Mouse (Mus musculus) left cerebral cortex, adult 8-10 months (tissue): ENCODE data around the gene Arhgap15. TPM values are rescaled to one million over a fixed set of nuclear protein-coding genes. Genes with fewer than 3 reads are reported as not detected.

Experiments
- DNase-seq, 2 experiments: peaks; one replicate each; pipeline ENCODE4 v3.0.0; 2022; ENCODE audit warnings: low spot score in 2 of 2
- total RNA-seq, 4 experiments: library from RNA; stranded (reverse); gene quantifications; 2 replicates each; pipeline ENCODE4 v1.2.4; 2022

The Arhgap15 gene
- total RNA-seq, 4 experiments from 2014 or later: 7.8 to 10.0 (median 8.8) TPM

DNA sequence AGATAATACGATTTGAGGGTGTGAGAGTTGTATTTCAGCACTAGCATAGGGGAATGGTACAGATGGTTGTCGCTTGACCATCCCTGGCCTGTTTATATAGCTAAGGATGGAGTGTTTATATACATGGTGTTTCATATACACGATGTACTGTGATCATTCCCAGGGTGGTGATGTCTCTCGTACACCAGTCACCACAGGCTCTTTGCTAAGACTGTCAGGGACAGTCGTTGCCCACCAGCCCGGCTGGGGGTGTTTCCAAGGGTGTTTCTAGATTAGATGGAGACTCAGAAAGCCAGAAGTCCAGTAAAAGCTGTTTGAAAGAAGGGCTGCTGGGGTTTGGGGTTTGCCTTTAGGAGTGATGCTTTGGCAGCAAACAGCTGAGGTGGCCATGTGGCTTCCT is 165.5 kb downstream of the Arhgap15 start:
- DNase-seq: no peak

DNA sequence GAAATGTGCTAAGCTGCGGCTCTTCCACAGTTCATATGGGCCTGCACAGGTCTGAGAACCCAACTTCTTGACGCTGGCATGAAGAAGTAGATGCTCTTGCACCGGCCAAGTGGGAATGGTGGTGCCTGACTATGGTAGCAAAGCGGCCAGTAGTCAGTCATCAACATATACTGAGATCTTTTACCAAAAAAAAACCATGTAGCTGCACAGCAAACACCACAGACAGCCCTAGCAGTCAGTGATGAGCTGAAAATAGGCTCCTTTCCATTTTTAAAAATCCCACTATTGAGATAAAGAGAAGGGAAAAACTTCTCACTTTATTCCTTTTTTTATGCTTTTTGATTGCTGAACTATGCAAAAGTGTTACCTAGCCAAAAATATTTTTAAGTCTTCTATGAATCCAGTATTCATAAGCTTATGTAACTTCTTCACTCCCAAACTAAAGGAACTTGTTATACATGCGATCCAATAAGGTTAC is 175.3 kb downstream of the Arhgap15 start:
- peak in 1 of 2 experiments; percentile 21 for DNase-seq

DNA sequence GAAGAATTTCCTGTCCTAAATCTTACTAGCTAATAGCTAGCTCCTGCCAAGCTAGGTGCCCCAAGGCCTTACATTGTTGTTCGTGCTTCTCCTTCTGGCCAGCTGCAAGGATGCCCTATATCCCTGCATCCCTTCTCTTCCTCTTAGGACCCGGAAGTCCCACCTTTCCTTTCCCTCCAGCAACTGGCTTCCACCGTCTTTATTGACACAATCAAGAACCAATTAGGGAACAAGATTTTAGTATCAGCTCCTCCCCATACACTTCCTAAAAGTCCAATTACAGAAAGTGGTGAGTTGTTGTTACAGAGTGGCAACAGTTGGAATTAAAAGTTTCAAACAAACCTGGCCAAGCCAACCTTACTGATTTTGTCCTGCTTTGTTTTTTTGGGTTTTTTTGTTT is 183.1 kb downstream of the Arhgap15 start:
- no peak for DNase-seq

DNA sequence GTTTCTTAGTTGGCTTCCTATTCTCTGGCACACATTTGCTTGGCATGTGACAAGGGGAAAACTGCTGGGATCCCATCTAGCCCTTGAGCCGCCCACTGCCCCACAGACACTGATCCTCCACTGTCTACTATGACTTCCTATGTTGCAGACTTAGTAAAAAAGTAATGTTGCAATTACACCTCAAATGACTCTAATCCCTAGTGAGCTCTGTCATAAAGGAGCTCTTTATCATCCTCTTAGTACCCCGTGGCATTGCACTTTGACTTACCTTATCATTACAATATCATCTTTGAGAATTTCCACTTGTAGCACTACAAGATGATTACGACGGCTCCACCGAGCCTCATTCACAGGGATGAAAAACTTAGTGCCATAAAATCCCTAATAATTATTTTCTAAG is 190.6 kb downstream of the Arhgap15 start:
- DNase-seq: no peak

DNA sequence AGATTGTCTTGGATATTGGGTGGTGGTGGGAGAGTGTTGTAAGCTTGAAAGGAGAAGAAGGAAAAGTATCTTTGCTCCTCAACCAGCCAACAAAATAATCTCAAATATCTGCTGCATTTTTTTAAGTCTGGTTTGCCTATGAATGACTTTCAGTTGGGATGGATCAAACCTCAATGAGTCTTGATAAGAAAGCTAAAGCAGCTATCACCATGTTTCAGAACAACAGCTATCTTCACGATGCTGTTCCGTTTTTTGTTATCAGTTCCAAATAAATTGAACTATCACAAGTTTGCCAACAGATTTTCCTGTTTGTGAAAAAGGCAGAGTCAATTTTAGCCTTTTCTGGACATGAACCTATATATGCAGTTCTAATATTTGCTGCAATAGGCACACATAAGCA is 197.1 kb downstream of the Arhgap15 start:
- no peak for DNase-seq

DNA sequence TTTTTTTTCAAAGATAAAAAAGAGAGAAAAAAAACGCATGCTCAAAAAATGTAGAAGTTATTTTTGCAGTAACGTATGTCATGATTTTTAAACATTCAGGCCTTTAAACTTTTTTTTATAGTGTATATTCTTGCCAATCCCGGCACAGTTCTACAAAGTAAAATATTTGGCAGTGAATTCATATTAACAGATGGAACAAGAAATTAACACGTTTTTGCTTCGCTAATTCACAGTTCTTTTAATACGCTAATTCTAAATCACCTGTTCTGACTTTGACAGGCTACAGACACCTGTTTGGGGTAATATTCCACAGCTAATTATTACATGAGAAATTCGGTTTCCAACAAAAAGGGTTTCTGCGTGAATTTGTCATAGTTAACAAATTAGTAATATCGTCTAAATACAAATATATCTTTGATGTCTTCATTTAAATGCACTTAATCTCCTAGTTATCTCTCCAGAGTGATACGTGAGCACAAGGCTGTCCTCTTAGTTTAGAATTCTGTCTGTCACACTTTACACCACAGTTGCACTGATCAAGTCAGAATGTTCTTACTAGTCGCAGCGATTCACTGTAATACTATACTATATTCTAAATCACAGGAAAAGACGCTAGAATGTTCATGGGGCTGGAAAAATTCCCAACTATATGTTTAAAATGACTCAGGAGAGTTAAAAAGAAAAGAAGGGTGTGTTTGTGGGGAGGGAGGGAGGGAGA is 201.3 kb downstream of the Arhgap15 start:
- DNase-seq: no peak

DNA sequence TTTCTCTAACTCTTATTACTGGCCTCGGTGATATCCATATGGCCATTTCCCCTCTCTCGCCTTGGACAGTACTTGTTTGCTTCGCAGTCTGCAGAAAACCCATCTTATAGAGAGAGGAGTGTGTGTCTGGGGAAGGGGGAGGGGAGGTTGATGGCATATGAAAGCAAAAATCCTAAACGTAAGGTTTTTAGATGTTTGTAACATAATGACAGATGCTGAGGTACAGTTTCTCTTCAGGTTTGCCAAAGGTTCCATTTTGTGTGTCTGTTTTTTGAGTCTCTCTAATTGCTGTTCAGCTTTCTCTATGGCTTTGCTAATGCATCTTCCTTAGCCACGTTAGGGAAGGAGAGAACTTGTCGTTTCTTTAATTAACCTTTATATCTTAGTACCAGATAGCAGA is 202.1 kb downstream of the Arhgap15 start:
- no peak for DNase-seq

DNA sequence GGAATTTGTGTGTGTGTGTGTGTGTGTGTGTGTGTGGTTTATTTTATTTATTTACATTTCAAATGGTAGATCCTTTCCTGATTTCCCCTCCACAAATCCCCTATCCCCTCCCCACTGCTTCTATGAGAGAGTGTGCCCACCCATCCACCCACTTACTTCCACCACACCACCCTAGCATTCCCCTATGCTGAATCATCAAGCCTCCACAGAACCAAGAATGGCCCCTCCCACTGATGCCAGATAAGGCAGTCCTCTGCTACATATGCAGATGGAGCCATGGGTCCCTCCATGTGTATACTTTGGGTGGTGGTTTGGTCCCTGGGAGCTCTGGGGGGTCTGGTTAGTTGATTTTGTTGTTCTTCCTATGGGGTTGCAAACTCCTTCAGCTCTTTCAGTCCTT is 210.6 kb downstream of the Arhgap15 start:
- DNase-seq: no peak

DNA sequence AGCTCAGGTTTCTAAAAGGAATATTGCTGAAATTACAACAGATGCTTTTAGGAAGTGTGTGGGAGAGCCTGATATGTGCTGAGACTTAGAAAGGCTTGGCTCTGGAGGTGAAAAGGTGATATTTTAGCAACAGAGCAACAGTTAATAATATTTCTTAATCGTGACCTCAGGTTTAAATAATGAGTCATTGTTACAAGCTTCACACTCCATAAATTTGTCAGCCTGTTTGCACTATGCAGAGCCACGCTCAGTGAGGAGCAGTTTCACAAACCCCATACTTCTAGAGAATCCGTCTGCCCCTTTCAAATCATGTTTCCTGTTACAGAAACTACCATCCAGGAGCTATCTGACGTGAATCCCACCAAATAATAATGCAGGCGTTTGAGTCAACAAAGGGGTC is 213.8 kb downstream of the Arhgap15 start:
- DNase-seq: no peak

DNA sequence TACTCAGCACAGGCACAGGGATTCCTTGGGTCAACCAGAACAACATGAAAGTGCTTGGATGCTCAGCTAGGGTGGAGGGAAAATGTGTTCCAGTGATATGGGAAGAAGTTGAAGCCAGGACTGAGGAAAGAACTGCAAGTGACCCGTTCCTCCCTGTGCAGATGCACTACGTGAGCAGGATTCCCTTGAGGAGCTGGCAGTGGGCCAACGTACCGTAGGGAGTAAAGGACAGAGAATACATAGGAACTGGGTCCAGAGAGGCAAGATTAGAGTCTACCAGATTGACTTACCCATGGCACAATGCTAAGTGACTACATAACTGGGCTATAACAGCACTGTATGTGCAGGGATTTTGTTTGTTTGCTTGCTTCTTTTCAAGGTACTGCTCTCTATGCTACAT is 220.0 kb downstream of the Arhgap15 start:
- DNase-seq: no peak

DNA sequence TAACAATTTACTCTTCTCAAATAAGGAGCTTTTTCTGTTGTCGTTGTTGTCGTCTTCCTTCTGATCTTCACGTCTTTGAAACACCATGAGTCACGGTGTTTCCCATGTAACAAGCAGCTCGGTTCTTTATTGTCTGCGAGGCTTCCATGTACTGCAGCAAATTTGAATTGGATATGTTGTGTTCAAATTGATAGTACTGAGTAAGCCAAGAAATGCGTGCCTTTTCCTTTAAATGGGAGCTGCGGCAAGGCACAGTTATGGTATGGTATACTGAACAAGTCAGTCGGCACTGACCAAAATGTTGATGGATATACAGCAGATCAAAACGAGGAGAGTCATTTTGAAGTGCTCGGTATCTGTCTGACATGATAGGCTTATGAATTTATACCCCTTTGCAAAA is 229.1 kb downstream of the Arhgap15 start:
- DNase-seq: peak in 1 of 2 experiments; percentile 14

DNA sequence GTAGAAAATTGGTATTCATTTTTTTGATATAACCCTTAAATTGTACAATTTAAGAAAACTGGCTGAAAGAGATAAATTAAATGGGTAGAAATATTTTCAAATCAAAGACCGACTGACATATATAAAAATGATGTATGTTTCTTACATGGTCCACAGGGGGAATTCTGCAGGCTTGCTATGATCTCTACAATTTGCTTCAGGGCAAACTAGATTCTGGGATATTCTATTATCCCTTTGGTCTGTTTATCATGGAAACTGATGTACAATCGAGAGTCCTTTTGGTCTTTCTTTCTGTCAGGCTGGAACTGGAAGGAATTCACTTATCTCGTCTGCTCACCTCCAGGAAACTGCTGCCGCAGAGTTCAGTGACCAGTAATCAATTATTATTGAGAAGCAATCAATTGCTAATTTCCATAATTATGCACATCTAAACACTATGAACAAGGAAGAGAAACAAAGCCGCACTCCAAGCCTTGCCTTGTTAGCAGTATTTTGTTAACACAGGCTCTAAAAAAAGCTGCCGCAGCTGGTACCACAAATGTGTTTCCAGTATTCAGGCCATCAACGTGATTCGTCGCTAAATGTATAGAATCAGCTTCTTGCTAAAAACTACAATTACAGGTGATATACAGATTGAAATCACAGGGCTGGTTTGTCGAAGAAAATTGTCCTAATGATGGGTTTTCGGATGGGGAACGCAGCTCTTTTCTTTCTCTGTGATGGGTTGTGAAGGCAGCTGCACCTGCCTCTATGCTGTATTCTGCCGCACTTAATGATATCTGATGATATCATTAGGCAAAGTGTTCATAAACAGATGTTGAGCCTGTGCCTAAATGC is 229.8 kb downstream of the Arhgap15 start:
- DNase-seq: peak in 1 of 2 experiments; percentile 32

DNA sequence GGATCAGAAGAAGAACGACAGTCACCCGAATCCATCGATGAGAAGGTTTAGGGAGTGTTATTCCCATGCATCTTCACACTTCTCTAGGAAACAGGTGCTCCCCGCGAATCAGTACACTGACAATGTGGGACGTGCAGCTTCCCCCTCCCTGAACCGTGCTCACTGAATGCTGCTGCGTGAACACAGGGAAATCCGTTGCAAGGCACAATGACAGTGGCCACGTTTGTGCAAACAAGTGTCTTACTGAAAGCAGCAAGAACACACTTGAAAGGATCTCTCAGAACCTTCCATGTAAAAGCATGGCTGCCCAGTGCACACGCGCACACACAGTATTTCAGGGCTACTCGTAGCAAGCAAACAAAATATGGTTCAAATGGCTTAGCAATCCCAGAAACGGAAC is 237.4 kb downstream of the Arhgap15 start:
- peak in 1 of 2 experiments; percentile 32 for DNase-seq

DNA sequence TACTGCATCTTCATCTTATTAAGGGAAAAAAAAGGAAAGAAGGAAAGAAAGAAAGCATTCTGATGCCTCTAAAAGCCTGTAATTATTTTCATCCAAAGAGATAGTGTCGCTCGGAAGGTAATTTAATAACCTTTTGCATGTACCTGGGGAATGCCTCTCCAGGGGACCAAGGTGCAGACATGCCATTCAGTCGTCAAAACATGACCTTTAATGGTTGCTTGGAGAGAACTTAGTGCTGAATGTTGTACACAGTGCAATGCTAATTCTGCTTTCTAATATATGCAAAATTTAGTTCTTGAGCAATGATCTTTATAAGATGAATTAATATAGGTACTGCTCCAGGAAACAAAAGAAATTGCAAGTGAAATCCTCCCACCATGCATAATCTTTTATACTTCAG is 239.3 kb downstream of the Arhgap15 start:
- no peak for DNase-seq

DNA sequence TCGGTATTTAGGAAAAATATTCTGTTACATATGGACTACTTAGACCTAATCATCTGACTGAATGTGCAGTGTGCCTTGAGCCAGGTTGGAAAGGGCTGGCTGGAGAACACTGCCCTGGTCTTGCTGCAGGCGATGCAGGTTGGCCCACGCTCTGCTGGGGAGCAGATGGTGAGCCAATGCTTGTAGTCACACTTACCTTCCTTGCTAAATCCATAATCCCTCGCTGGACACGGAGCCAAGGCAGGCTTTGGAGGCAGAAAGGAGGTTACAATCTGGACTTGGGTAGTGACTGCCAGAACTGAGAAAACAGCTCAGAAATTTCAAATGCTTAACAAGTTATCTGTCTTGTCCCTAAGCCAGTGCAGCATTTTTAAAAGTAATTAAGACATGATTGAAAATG is 241.2 kb downstream of the Arhgap15 start:
- peak in 1 of 2 experiments; percentile 86 for DNase-seq

DNA sequence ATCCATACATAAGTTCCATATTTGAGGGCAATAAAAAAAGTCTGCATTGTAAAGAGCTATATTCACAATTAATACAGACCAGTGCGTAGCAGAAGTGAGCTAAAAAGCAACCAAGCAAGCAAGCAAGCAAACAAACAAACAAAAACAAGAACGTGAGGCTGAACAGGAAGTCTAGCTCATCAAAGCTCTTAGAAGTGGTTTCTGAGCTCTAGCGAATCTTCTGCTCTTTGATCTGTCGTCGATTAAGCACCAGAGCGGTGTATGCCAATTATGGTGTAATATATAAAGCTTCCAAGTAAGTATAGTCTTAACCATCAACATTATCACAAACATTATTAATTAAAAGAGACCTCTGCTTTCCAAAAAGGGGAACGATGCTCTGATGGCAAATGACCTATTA is 243.9 kb downstream of the Arhgap15 start:
- DNase-seq: no peak

DNA sequence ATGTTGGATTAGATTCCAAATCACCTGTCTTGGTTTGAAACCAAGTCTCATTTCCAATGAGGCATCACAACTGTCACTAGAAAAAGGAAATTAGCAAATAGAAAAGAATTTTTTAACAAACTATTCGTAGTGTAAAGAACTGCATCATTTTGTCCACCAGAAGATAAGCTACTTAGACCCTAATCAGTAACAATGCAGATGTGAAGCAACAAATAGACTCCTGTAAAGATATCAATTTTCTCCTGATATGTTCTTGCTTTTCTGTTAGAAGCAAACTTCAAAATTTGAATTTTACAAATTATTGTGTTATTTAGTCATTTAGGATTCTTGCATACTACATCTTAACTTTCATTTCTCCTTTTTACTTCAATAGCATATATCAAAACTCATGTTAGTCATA is 253.8 kb downstream of the Arhgap15 start:
- no peak for DNase-seq

DNA sequence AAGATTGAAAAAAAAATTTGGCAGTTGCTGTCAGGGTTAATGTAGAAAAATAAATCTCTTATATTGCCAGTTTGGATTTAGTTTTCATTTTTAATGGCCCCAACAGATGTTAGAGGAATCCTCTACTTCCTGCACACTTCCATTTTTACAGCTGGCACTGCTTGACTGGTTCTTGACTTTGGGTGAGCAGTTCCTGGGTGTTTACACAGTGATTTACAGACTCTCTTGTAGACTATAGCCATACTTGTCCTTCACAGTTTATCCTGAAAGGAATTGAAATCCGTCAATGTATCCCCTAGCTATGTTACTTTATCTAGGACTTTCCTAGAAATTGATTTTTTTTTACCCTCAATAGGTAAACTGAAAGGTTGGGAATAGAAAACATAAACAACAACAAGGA is 261.6 kb downstream of the Arhgap15 start:
- no peak for DNase-seq

DNA sequence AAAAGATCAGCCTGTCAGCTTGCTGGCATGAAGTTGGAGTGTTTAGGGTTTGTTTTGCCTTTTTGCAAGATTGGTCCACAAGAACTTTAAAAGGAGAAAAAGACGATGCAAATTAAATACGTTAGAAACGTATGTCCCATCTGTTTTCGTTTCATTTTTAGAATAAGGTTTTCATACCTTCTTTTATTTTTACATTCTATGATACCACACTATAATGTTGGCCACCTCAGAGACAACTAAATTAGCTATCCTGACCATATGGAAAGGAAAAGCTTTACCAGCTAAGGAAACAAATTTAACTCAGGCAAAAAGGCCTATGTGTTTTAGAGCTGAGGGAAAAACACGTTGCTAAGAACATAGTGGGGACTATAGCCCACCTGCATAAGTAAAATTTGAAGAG is 264.8 kb downstream of the Arhgap15 start:
- DNase-seq: no peak

DNA sequence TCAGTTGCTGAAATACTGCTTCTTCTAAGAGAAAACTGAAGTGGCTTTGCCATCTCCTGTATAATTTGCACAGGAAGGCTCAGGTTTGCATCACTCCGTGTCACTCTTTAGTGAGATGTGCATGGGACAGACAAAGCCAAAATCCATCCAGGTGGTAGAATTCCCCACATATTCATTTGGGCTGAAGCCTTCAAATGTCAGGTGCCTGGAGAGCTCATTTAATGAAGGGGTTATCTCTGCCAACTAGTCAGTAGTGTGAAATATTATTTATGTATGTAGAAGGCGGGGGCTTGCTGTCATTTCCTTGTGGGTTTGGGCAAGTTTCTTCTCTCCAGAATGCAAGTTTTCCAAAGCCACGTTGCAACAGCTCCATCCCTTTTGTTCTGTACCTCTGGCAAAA is 268.1 kb downstream of the Arhgap15 start:
- DNase-seq: no peak

DNA sequence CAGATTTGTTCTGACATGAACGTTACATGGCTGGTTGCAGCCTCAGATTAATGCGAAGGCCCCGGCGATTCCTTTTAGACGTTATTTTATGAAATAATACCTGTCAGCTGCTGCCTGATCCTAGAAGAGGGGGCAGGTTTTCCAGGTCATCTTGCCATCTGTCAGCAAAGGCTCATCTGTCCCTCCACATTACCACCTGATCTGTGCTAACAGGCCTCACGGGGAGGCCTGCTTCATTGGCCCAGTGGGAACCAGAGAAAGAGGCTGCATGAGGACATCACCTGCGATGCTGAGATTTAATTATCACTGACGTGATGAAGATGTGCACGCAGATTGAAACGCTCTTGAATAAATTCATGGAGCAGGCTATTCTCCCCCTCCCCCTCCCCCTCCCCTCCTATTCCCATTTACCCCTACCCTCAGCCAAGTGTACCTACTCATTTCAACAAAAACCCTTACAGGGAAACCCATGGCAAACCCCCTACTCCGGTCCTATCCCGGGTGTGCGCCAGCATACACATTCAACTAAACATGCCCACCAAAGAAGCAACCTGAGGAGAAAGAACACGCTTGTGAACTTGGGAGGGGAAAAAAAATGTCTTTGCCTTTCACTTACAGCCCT is 268.9 kb downstream of the Arhgap15 start:
- DNase-seq: no peak

DNA sequence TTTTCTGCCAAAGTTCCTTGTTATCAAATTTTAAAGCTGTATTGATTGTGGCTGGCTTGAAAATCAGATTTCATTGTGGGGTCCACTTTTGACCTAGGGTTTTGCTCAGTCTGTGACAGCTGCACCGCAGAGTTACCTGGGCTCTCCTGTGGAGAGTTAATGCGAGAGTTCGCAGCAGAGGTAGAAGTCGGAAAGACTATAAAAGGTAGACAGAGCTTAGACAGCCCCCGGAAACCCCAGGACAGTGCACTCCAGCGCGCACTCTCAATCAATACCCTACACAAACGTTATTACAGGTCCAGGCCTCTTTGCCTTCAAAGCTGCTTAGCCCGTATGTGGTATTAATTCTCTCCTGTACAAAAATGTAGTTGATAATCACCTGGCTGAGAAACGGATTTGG is 269.4 kb downstream of the Arhgap15 start:
- no peak for DNase-seq
